Mouse (Mus musculus) hindbrain, embryonic 14.5 days (tissue): ENCODE results near the gene Nceh1. TPM values are rescaled to one million over a fixed set of nuclear protein-coding genes. Genes with fewer than 3 reads are reported as not detected.

ENCODE experiments used
- ATAC-seq: fragments of 200-750 bp; cut with Nextera tagmentation; 2 replicates; pipeline ENCODE4 v1.8.0; 2017; ENCODE audit warnings: moderate number of reproducible peaks, mild to moderate bottlenecking, moderate TSS enrichment, moderate library complexity; ENCODE audit not compliant: low FRiP score
- DNase-seq: peaks from one replicate; pipeline ENCODE4 v3.0.0-alpha.2; 2015; ENCODE audit warnings: low spot score
- H3K27ac ChIP-seq: fragments of 300-500 bp; sonication (generic); 2 replicates; pipeline ENCODE4 v1.5.1; 2014; ENCODE audit warnings: mild to moderate bottlenecking, moderate library complexity
- H3K27me3 ChIP-seq: fragments of 300-500 bp; sonication (generic); 2 replicates; pipeline ENCODE4 v1.6.1; 2014; ENCODE audit warnings: mild to moderate bottlenecking, low read length, mixed read lengths; ENCODE audit not compliant: control insufficient read depth, insufficient read depth
- H3K36me3 ChIP-seq: fragments of 300-500 bp; sonication (generic); replicated peaks from 2 replicates; pipeline ENCODE4 v1.6.1; 2014; ENCODE audit not compliant: control insufficient read depth, insufficient read depth
- H3K4me1 ChIP-seq: fragments of 300-500 bp; sonication (generic); replicated peaks from 2 replicates; pipeline ENCODE4 v1.6.1; 2014; ENCODE audit warnings: antibody characterized with exemption, low read length, mixed read lengths; ENCODE audit not compliant: control insufficient read depth, insufficient read depth
- H3K4me2 ChIP-seq: fragments of 300-500 bp; sonication (generic); replicated peaks from 2 replicates; pipeline ENCODE4 v1.6.1; 2014; ENCODE audit warnings: mild to moderate bottlenecking, moderate library complexity
- H3K4me3 ChIP-seq: fragments of 300-500 bp; sonication (generic); replicated peaks from 2 replicates; pipeline ENCODE4 v1.5.1; 2014; ENCODE audit warnings: mild to moderate bottlenecking, low read length
- H3K9ac ChIP-seq: fragments of 300-500 bp; sonication (generic); 2 replicates; pipeline ENCODE4 v1.6.1; 2014
- H3K9me3 ChIP-seq: fragments of 300-500 bp; sonication (generic); 2 replicates; pipeline ENCODE4 v1.6.1; 2016; ENCODE audit warnings: low read length; ENCODE audit not compliant: control insufficient read depth
- WGBS: fragments of 180-500 bp; shearing (Covaris S2); extraction: QIAGEN DNeasy Blood & Tissue Kit; methylation state at CpG from one replicate; pipeline ENCODE4 v1.1.7; 2014; 5-methylcytosine and 5-hydroxymethylcytosine counted together
- polyA plus RNA-seq: library from polyadenylated mRNA; unstranded; fragments of >200 nt; fragmentation: Nextera tagmentation; extraction: Ambion mirVana; gene quantifications from 2 replicates; pipeline ENCODE4 v1.2.1, GENCODE M21; 2014

The Nceh1 gene
- polyA plus RNA-seq, 1 experiment from 2014 or later = 11.5 TPM

DNA sequence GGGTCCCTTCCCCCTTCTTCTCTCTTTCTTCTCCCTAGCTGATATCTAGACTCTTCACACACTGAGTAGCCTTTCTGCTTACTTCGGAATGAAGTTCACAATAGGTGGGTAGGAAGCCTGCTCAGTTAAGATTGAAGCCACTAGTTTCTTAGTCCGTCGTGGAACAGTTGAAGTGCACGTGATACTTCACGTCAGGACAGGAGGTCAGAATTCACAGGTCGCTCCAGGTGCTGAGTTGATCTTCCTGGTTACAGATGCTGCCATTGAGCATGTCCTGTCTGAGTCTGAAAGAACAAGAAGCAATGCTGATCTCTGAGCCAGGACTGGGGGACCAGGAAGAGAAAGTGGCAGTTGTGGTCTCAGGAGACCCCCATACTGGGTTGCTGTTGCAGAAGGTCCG, 16.4 kb downstream of the Nceh1 start:
- no peaks in the 10 kb centered on the region for H3K9me3 ChIP-seq
- no peaks in the 10 kb centered on the region for H3K36me3 ChIP-seq
- H3K4me1 ChIP-seq = no peaks in the 10 kb centered on the region
- ATAC-seq (no peak), DNase-seq (no peak)
- H3K4me3 ChIP-seq = no peak overlapping the region
- 93% methylated on average over 7 of the region's 7 CpGs for WGBS
- no peak overlapping the region for H3K27ac ChIP-seq
- H3K9ac ChIP-seq = no peak overlapping the region
- no peaks in the 10 kb centered on the region for H3K27me3 ChIP-seq
- H3K4me2 ChIP-seq = no peak overlapping the region

DNA sequence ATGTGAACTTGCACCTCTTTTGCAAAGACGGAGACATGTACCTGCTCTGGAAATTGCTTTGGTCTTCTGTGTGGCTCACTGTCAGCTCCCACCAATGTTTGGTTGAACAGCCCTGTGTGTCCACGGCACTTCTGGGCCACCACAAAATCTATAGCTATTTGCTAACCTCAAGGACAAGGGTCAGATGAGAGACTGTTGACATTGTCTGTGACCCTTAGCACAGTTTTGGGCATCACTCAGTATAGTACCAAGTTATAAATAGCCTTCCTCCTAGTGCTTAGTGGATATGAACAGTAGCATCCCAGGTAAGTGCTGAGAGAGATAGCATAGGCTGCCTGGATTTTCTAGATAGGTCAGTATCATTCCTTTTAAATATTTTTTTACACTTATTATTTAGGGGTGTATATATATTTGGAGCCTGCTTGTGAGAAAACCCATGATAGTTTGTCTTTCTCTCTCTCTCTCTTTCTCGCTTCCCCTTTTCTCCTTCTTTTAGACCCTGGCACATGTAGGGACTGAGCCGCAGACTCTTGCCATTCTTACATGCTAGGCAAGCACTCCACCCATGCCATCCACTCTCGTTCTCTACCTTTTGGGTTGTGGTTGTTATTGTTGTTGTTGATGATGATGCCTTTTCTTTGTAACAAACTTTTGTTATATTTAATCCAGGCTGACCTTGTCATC, 19.1 kb downstream of the Nceh1 start:
- Histone ChIP-seq H3K36me3 (no peaks in the 10 kb centered on the region), H3K4me3 (no peak overlapping the region), H3K9me3 (no peaks in the 10 kb centered on the region), H3K27ac (no peak overlapping the region), H3K9ac (no peak overlapping the region), H3K27me3 (no peaks in the 10 kb centered on the region), H3K4me2 (no peak overlapping the region), H3K4me1 (no peaks in the 10 kb centered on the region)
- DNase-seq = no peak
- WGBS = 88% methylated on average over 5 of the region's 5 CpGs
- no peak for ATAC-seq

DNA sequence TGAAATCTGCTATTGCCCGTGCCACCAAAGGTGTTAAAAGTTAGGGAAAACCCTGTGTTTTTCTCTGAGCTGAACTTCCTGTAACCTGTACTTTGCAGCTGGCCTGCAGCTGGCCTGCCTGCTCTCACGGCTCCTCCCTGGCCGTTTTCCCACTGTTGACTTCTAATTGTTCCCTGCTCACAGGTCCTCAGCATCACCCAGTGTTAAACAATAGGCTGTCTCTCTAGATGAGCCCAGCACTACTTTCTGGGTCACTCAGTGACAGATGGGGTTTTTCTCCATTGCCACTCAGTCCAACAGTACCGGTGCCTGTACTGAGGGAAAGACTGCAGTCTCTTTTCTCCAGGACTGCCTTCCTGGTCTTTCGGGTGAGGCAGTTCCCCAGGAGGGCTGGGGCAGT, 22.3 kb downstream of the Nceh1 start:
- H3K4me3 ChIP-seq = no peak overlapping the region
- WGBS = 19% methylated on average over 5 of the region's 5 CpGs
- H3K4me2 ChIP-seq = no peak overlapping the region
- no peaks in the 10 kb centered on the region for H3K36me3 ChIP-seq
- ATAC-seq (no peak), DNase-seq (no peak)
- no peak overlapping the region for H3K9ac ChIP-seq
- no peaks in the 10 kb centered on the region for H3K27me3 ChIP-seq
- H3K9me3 ChIP-seq = no peaks in the 10 kb centered on the region
- H3K27ac ChIP-seq = no peak overlapping the region
- no peaks in the 10 kb centered on the region for H3K4me1 ChIP-seq

DNA sequence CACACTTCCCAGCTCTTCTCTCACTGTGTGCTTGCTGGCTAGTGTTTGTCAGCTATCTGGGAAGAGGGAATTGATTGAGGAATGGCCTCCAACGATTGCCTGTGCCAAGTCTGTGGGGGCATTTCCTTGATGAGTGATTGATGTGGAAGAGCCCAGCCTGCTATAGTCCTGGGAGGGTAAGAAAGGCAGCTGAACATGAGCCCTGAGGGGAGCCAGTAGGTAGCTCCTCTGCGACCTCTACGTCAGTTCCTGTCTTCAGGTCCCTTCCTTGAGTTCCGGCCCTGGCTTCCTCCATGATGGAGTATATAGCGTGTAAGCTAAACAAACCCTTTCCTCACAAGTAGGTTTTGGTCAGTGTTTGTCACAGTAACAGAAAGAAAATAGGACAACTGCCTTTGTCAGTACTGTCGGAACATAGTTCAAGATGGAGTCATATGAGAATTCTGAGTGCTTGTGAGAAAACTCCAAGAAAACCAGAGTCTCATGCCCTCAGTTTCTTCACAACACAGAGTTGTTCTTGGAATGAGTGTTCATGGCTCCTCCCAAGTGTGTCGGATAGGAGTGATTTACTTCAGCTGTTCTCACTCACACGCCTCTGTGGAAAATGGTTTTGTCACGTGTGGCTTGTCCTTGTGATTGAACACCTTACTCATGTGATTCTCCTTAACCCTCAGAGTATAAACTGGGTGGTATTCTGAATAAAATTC, 22.9 kb downstream of the Nceh1 start:
- 75% methylated on average over 9 of the region's 9 CpGs for WGBS
- no peaks in the 10 kb centered on the region for H3K36me3 ChIP-seq
- no peaks in the 10 kb centered on the region for H3K4me1 ChIP-seq
- H3K9me3 ChIP-seq = no peaks in the 10 kb centered on the region
- no peak overlapping the region for H3K9ac ChIP-seq
- H3K27ac ChIP-seq = no peak overlapping the region
- no peaks in the 10 kb centered on the region for H3K27me3 ChIP-seq
- no peak for DNase-seq
- H3K4me2 ChIP-seq = no peak overlapping the region
- H3K4me3 ChIP-seq = no peak overlapping the region
- ATAC-seq = no peak

DNA sequence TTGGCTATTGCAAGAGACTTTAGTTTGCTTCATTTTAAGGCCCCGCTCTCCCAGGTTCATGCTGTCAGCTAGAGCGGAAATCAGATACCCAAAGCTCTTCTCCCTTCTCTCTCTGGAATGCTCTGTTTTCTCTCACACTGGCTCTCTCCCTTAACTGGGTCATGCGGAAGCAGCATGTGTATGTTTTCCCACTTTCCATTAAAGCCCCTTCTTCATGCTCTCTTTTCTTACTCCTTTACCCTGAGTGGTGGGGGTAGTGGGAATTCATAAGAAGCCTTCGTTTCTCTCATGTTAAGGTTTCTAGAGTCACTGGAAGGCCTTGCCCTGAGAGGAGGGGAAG, 23.4 kb downstream of the Nceh1 start:
- 90% methylated on average over 4 of the region's 4 CpGs for WGBS
- no peaks in the 10 kb centered on the region for H3K9me3 ChIP-seq

DNA sequence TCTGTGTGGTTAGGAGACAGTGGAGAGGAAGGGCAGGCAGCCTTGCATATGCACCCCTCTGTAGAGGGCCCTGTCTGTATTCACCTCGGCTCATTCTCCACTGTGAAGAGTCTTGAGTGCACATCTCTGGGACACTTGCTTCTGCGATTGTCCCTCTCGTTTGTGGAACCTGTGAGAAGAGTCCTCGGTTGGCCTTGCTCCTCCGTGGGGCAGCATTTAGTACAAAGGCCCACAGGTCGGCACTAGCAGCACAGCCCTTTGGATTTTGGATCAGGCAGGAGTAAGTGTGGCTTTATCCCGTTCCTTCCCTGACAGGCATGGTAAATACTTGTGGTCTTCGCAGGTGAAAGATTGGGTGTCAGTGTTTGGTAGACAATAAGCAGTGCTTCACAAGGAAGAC, 23.8 kb downstream of the Nceh1 start:
- H3K27ac ChIP-seq = no peak overlapping the region
- H3K36me3 ChIP-seq = no peaks in the 10 kb centered on the region
- H3K4me2 ChIP-seq = no peak overlapping the region
- H3K4me1 ChIP-seq = no peaks in the 10 kb centered on the region
- WGBS = 88% methylated on average over 8 of the region's 8 CpGs
- no peak for DNase-seq
- ATAC-seq = no peak
- no peaks in the 10 kb centered on the region for H3K27me3 ChIP-seq
- H3K9ac ChIP-seq = no peak overlapping the region
- no peak overlapping the region for H3K4me3 ChIP-seq
- H3K9me3 ChIP-seq = no peaks in the 10 kb centered on the region

More for the DNA sequence above, 23.4 kb downstream of the Nceh1 start:
- ATAC-seq (no peak), DNase-seq (no peak)
- no peak overlapping the region for H3K4me2 ChIP-seq
- H3K4me1 ChIP-seq = no peaks in the 10 kb centered on the region
- H3K36me3 ChIP-seq = no peaks in the 10 kb centered on the region
- H3K4me3 ChIP-seq = no peak overlapping the region
- H3K27ac ChIP-seq = no peak overlapping the region
- no peaks in the 10 kb centered on the region for H3K27me3 ChIP-seq
- H3K9ac ChIP-seq = no peak overlapping the region

DNA sequence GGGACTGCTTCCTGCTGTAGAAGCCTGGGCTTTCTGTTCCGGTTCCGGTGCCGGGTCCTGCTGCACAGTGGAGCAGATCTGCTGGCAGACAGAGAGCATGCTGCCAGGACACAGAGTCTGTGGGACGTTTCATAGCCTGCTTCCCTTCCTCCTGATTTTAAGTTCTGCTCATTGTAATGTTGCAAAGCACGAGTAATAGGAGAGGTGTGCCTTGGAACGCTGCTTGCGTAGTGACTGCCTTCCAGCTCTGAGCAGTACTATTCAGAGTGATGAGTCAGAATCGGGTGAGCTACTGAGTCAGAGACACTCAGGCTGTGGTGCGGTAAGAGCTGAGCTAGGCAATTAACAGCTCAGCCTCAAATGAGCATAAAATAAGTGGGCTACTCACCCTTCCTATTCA, 26.9 kb downstream of the Nceh1 start:
- no peak overlapping the region for H3K9ac ChIP-seq
- no peaks in the 10 kb centered on the region for H3K36me3 ChIP-seq
- ATAC-seq (no peak), DNase-seq (no peak)
- no peak overlapping the region for H3K4me2 ChIP-seq
- no peak overlapping the region for H3K27ac ChIP-seq
- H3K27me3 ChIP-seq = no peaks in the 10 kb centered on the region
- no peak overlapping the region for H3K4me3 ChIP-seq
- WGBS = 91% methylated on average over 9 of the region's 9 CpGs
- no peaks in the 10 kb centered on the region for H3K9me3 ChIP-seq
- no peaks in the 10 kb centered on the region for H3K4me1 ChIP-seq

DNA sequence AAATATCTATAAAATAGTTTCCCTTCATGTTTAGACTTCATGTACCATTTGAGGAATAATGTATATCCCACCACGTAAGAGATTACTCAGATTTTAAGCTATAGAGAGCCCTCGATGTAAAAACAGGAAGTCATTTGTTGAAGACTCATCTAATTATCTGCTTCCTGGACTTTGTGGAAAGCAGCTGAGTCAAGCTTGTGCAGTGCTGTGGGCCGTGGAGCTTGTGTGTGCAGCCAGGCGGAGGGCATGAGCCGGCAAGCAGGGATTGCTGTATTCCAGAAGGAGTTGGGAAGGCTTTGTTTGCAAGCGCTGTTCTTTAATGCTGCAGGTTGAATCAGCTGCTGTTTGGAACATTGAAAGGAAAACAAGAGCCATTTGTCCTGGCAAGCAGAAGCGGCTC, 27.5 kb downstream of the Nceh1 start:
- Histone ChIP-seq H3K27me3 (no peaks in the 10 kb centered on the region), H3K36me3 (no peaks in the 10 kb centered on the region), H3K27ac (no peak overlapping the region), H3K9ac (no peak overlapping the region), H3K4me1 (no peaks in the 10 kb centered on the region), H3K9me3 (no peaks in the 10 kb centered on the region), H3K4me2 (no peak overlapping the region), H3K4me3 (no peak overlapping the region)
- 44% methylated on average over 7 of the region's 7 CpGs for WGBS
- no peak for ATAC-seq
- no peak for DNase-seq

DNA sequence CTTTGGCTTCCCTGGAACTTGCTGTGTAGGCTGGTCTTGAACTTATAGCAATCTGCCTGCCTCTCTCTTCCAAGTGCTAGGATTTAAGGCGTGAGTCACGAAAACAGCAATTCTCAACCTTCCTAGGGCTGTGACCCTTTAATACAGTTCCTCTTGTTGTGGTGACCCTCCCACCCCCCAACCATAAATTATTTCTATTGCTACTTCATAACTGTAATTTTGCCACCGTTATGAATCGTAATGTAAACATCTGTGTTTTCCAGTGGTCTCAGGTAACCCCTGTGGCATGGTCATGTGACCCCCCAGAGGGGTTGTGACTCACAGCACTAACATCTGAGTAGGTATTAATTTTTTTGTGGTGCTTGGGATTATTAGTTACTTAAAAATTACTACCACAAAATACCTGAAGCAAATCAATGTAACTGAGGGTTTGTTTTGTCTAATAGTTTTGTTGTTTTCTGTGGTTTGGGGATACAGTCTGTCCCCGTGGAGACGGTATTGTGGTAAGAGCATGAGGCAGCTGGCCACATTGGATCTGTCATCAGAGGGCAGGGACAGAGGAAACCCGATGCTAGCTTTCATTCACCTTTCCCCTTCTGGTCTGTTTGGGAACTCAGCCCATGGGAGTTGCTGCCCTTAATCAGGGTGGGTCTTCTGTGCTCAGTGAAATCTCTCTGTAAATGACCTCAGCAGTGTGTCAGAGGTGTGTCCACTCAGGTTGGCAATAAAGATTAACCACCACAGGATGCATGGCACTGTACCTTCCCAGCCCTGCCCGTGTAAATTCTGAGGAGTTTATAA, 31.5 kb downstream of the Nceh1 start:
- Histone ChIP-seq H3K27me3 (no peaks in the 10 kb centered on the region), H3K4me2 (no peak overlapping the region), H3K27ac (no peak overlapping the region), H3K9ac (no peak overlapping the region), H3K4me3 (no peak overlapping the region), H3K9me3 (no peaks in the 10 kb centered on the region), H3K36me3 (no peaks in the 10 kb centered on the region), H3K4me1 (no peaks in the 10 kb centered on the region)
- WGBS = 90% methylated on average over 8 of the region's 8 CpGs
- DNase-seq (no peak), ATAC-seq (no peak)
